Mouse (Mus musculus): ENCODE data around the gene Rara. TPM values are rescaled to one million over a fixed set of nuclear protein-coding genes. Genes with fewer than 3 reads are reported as not detected.
A peak's percentile ranks its signal among the peaks of the same experiment; 100 is the strongest.
"Not testable (repeated sequence)": the region's sequence is repeated elsewhere in the genome, so short reads cannot be mapped to it uniquely, and the experiment has no call there.

Rara gene
- total RNA-seq, 2 experiments from 2014 or later, result 10.5 to 11.6 TPM

DNA sequence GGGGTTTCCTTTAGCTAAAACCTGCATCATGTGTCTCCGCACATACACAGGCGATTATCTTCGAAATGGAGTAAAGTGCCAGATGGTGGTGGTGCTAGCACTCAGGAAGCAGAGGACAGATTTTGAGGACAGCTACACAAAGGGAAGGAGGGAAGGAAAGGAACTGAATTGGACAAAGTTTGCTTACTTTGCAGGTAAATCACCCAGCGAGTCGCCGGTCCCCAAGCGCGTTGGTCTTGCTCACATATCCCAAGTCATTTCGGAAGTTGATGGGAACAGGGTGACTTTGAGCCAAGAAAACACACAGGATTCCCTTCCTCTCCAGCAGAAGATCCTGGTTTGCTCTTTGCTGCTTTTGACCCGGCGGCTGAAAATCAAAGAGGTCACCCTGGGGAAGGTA, 8.6 kb upstream of the Rara start:
- no peak for DNase-seq (ENCODE audit: low spot score in 2 of 2)
- intact Hi-C loops (cut with DNase I), result no loop called here

DNA sequence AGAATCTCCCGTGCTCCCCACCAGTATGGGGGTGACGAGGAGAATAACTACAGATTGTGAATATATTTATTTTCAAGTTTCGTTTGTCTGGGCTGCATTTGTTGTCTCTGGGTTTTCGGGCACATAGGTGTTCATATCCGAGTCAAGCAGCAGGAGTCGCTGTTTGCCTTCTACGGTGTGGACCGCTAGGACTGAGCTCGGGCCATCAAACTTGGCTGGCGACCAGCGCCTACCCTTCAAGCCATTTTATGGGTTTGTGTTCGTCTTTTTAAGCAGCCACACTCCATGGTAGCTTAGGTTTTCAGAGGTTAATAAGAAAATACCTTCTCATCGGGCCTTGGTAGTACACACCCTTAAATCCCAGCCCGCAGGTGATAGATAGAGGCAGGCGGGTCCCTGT, 5.8 kb upstream of the Rara start:
- intact Hi-C loops (cut with DNase I), result loop anchor here (1.0 to 5.0 kb wide), 2 partner anchors 50 to 230 kb away; no protein-coding TSS in a partner anchor

DNA sequence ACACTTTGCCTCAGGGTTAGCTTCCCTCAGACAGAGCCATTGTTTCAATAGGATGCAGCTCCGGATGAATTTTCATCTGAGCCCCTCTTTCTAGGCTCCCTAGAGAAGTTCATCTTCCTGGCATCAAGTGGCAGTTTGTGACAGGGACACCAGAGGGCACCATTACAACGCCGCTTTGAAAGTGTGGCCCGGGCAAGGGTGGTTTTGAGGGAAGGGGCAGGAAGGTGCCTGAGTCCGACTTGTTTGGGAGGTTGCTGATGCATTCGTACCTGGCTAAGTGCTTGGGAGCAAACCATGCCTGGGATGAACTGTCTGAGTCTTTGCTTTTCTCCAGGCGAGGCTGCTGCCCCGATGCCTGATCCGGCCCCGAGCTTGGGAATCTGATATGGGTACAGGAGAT, 5.3 kb upstream of the Rara start:
- intact Hi-C loops (cut with DNase I), result loop anchor here (1.0 to 5.0 kb wide), 2 partner anchors 50 to 230 kb away; no protein-coding TSS in a partner anchor
- not testable (repeated sequence) for DNase-seq (ENCODE audit: low spot score in 2 of 2)

More for the DNA sequence above, 5.8 kb upstream of the Rara start:
- DNase-seq (ENCODE audit: low spot score in 2 of 2), result not testable (repeated sequence)

DNA sequence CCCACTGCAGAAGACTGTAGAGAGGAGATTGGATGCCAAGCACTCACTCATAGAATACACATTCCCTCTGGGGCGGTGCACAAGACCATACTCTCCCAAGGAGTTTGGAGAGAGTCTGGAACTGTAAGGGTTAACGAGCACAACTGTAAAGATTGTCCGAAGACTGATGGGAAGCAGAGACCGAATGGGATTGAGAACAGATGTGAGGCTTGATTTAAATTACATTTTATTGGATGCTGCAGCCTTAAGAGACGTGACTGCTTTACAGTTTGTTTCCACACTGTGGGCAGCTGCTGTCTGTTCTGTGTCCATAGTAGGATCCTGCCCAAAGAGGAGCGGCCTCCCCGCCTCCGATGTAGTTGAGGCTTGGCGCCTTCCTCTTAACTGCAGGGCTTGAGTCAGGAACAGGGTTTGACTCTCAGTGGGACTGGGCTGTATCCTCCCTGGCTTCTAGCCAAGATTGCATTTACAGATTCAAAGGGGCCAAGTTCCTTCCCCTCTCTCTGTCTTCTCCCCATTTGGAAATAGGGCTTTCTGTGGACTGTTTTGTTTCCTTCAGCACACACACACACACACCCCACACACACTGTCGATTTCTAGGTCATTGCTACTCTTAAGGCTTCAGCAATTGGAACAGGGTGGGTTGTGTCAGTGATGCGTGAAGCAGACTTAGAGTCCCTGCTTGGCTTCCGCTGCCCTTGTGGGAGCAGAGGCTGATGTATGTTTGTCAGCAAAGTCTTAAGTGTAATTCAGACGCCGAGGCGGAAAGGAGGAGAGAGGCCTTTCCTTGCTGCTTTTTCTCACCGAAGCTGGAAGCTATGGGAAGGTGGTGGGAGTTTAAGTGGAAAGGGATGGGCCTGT, 4.5 kb upstream of the Rara start:
- DNase-seq (ENCODE audit: low spot score in 2 of 2), result not testable (repeated sequence)
- intact Hi-C loops (cut with DNase I), result loop anchor here (1.0 to 5.0 kb wide), 2 partner anchors 49 to 229 kb away; no protein-coding TSS in a partner anchor

DNA sequence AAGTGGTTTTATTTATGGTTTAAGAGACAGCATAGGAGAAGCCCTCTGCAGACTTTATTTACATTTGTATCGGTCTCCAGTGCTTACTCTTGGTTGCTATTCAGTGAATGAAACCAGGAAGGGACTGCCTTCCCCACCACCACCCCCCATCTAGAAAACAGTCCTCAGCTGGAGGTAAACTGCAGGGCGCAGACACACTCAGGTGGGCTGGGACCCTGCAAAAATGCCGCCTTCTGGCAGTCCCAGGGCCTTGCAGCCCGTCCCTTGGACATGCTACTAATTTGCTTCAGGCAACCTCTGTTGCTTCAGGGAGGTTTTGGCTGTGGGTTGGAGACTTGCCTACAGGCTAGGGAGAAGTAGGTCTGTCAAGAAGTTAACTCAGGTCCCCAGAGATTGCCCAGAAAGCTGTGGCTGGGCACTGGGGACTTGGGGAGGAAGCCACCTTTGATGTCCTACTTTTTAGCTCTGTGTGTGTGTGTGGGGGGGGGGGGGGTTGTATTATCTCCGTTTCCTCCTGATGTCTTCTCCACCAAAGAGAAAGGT, 2.9 kb upstream of the Rara start:
- DNase-seq (ENCODE audit: low spot score in 2 of 2), result no peak
- intact Hi-C loops (cut with DNase I), result loop anchor here (5.0 kb wide), 2 partner anchors 113 to 228 kb away; no protein-coding TSS in a partner anchor

DNA sequence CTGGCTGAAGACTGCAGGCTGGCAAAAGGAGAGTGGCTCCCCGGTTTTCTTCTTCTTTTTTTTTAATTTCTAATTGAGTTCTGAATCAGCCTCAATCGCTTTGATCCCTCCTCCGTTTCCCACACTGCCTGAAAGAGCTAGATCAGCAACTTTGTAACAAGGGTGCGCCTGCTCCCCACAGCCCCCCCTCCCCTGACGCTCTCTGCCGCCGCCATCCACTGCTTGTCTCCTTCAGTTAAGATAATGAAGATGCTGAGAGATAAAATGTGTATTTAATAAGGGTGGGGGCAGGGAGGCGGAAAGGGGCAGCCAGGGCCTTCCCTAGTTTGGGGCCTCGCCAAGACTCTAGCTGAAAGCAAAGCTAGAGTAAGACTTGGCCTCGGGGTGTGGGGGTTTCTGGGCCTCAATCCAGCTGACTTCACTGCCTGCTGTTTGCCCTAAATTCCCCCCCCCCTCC, 2.3 kb upstream of the Rara start:
- intact Hi-C loops (cut with DNase I), result loop anchor here (5.0 kb wide), 1 partner anchor 112 kb away; no protein-coding TSS in a partner anchor
- DNase-seq (ENCODE audit: low spot score in 2 of 2), result no peak

DNA sequence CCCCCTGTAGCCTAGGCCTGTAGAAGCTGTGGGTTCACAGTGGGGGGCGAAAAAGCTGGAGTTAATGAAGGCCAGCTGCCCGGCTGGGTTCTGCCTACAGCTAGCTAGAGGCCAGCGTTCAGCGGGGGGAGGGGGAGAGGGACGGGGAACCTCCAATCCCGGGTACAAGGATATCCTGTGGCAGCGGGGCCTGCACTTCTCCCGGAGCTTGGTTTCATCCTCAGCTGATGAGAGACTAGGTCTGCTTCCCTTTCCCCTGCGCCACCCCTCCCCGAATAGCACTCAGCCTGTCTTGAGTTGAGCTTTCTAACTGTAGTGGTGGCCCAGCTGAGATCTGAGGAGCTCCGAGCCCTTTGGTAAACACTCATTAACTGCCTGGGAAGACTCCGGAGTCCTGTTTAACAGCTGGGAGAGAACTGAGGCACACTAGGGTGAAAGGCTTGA, 1.7 kb upstream of the Rara start:
- intact Hi-C loops (cut with DNase I), result loop anchor here (5.0 kb wide), 1 partner anchor 111 kb away; no protein-coding TSS in a partner anchor
- DNase-seq (ENCODE audit: low spot score in 2 of 2), result no peak

DNA sequence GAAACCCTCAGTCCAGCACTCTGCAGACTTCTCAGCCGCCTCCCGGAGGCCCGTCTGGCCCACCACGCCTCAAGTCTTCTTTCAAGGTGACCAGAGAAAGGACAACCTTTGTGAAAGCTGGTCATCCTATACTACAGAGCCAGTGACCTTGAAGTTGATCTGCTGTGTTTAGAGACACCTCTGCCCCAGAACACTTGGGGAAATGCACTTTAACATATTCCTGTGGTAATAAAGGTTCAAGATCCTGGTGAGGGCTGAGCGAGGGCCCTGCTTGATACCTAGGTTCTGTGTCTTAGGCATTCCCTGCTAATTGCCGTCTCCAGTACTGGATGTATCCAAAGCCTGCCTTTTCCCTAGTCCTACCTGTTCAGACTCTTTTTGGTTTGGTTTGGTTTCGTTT, 1.1 kb upstream of the Rara start:
- intact Hi-C loops (cut with DNase I), result loop anchor here (5.0 kb wide), 1 partner anchor 111 kb away; no protein-coding TSS in a partner anchor
- no peak for DNase-seq (ENCODE audit: low spot score in 2 of 2)

DNA sequence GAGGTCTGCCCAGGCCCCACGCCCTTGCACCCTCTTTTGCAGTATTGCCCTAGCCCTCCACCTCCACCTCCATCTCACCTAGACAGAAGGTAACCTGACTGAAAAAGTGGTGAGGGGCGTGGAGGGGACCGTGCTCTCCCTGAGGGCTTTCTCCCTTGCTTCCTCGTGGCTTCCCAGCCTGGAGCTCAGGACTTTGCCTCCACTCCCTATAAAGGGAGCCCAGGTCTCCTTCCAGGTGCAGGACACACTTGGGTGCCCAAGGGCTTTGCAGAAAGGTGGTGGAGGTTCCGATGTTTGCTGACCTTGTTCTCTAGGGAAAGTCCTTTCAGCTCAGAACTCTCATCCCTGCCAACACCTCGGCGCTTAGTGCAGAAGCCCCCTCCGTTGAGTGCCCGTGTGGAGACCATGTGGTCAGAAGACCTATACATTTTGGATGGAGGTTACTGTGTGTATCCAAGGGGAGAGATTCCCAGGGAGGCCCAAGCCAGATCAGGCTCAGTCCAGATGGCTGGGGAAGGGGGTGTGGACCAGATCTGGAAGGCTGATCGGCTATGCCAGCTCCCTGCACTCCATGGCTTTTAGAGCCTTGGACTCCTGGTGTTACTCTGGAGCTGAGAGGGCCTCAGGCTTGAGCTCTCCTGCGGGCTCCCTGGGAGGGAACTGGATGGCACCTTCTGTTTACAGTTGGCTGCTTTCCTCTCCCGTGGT, 722 bp downstream of the Rara start:
- intact Hi-C loops (cut with DNase I), result loop anchor here (5.0 kb wide), 1 partner anchor 109 kb away; no protein-coding TSS in a partner anchor
- no peak for DNase-seq (ENCODE audit: low spot score in 2 of 2)

DNA sequence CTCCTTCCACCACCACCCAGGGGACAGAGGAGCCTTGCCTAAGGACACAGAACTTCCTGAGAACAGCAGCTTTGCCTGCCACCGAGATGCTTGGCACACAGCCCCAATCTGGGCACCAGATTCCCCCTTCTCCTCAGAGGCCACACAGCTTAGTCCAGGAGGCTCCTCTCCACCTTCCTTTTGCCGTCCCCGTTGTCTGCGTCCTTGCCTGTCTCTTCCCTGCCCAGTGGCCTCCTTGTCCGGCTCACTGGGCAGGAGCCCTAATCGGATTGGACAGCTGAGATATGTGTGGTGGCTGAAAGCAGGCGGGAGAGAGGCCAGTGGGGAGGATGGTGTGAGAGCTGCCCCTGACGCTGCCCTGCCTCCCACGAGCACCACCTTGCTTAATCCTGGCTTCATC, 1.9 kb downstream of the Rara start:
- intact Hi-C loops (cut with DNase I), result loop anchor here (5.0 kb wide), 1 partner anchor 108 kb away; no protein-coding TSS in a partner anchor
- DNase-seq (ENCODE audit: low spot score in 2 of 2), result no peak

DNA sequence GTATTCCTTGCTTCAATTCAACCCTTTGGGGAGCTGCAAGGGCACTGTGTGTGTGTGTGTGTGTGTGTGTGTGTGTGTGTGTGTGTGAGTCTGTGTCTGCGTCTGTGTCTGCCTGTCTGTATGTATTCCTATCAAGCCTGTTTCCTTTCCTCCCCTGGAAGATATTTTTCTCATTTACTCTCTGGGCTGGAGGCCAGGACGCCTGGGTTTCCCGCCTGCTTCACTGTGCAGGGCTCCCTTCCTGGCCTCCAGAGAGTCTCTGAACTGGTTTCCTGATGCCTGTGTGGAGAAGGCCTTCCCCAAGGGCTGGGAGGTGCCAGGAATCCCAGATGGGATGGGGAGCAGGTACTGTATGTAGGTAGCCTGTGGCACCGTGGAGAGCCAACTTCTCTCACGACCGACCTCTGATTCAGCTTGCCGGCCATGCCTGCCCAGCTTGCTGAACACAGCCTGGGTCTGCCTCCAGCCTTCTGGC, 2.5 kb downstream of the Rara start:
- no peak for DNase-seq (ENCODE audit: low spot score in 2 of 2)
- intact Hi-C loops (cut with DNase I), result no loop called here

DNA sequence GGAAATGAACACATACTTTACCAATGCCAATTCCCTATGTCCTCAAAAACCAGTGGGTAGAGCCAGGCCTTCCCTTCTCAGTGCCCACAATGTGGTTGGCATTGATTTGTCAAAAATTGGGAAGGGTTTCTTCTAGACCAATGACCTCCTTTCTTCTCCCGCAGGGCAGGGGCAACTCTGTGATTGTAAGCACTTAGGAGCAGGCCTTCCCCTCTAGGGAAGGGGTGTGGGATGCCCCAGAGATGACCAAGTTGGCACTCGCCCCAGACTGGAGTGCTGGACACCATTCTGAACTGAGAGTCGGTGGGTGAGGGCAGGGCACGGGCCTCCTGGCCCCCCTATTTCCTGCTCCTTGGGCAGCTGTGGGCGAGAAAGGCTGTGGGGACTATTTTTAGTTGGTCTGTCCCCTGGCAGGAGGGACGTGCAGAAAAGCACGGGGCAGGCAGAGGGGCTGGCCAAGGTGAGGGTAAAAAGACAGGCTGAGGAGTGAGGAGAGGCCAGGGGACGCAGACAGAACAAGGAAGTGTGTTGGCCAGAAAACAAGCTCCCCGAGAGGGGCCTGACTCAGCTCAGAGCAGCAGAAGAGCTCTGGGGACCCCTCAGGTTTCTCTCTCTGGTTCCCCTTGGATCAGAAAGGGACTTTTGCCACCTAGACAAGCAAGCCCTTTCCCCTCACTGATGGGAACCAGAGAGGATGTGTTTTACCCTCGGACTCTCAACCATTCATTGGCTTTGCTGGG, 3.3 kb downstream of the Rara start:
- no peak for DNase-seq (ENCODE audit: low spot score in 2 of 2)
- intact Hi-C loops (cut with DNase I), result no loop called here

DNA sequence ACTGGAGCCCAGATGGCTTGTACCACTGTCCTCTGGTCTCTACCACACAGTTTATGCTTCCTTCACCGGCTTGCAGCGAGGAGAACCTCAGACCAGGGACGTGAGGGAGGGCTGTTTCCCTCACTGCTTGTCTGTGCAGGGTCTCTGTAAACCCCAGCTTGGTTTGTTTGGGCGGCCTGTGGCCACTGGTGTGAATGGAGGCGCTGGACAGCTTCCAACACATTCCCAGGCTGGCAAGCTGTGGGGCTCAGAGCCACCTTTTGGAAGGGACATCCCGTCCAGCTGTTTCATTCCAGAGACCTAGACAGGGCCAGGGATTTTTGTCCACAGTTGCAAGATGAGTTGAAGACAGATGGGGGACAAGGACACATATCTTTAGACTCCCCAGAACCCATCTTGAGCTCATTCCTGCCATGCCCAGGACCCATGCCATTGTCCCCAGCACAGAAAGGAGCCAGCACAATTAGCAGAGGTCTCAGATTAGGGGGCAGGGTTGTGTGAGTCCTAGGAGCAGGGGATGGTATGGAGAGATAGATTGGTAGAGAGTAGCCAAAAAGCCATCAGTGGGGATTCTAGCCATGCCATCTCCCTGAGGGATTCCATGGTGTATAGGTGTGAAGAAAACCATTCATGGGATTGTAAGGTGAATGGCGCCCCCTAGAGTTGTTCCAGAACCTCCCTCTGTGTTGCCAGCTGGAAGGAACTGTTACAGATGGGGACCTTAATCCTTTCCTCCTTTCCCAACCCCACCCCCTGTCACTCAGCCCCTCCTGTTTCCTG, 4.1 kb downstream of the Rara start:
- DNase-seq (ENCODE audit: low spot score in 2 of 2), result no peak
- intact Hi-C loops (cut with DNase I), result no loop called here

DNA sequence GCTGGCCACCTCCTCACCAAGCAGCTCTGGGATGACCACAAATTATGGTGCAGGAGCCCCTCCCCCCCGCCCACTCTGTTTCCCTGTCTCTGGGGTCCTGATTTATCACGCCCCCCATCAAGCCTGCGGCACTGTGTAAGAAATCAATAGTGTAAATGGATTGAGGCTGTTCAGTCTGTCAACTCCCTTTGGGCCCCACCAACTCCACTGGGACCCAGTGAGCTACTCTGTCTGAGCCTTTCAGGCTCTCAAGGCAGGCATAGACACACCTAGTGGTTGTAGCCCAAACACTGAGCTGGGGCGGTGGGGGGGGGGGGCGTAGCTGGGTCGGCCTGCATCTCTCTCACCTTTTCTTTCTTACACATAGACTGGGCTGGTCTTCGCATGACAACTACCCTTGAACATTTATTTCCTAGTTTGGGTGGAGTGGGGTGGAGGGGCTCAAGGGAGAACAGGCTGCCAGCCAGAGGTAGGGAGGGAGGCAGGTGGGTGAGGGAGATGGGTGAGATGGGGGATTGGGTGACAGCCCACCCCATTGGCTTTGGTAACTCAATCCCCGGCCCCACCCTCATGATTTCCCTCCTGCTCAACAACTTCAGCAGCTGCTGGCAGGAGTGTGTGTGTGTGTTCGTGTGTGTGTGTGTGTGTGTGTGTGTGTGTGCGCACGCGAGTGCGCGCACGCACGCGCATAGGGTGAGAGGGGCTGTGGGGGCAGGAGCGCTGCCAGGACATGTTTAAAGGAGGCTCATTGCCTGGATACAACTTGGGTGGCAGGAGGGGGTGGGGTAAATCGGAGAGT, 4.9 kb downstream of the Rara start:
- intact Hi-C loops (cut with DNase I), result no loop called here
- DNase-seq (ENCODE audit: low spot score in 2 of 2), result no peak

DNA sequence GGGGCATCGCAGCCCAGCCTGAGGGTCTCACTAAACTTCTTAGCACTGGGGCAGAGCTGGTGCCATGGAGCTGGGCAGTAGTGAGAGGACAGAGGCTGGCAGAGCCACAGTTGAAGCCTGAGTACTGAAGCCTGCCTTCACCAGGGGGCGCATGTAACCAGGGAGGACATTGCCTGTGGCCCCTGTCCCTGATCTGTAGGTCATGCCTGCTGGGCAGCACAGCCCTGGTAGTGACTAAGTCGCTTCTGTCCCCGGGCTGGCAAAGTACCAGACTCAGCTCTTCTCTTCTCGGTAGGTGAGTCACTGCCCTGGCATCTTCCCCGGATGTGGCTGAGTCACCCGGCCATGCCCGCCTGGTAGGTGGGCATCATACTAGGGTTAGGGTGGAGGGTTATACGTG, 5.5 kb downstream of the Rara start:
- DNase-seq (ENCODE audit: low spot score in 2 of 2), result peak in 1 of 2 experiments; percentile 75
- intact Hi-C loops (cut with DNase I), result no loop called here

DNA sequence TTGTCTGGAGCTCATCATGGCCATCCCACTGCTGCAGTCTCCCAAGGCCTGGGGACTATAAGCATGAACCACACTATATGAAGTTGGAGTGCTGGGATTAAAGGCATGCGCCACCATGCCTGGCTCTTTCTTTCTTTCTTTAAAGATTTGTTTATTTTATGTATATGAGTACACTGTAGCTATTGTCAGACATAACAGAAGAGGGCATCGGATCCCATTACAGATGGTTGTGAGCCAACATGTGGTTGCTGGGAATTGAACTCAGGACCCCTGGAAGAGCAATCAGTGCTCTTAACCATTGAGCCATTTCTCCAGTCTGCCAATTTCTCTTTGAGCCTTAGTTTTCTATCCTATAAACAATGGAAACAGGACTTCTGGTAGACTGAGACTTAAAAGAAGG, 6.2 kb downstream of the Rara start:
- intact Hi-C loops (cut with DNase I); DNase-seq (ENCODE audit: low spot score in 2 of 2): not testable (repeated sequence)

DNA sequence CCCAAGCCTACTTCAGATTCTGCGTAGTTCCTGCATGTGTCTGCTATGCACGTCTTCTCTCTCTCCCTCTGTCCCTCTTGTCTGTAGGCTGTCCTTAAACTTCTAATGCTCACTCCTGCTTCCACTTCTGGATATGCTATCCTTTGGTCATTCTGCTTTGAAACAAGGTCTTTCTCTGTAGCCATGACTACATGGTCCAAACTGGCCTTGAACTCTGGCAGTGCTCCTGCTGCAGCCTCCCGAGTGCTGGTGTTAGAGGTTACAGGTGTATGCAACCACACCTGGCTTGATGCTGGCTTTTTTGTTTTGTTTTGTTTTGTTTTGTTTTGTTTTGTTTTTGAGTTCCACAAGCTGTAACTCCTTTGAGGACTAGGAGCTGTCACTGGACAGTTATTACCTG, 6.7 kb downstream of the Rara start:
- DNase-seq (ENCODE audit: low spot score in 2 of 2), result no peak
- intact Hi-C loops (cut with DNase I), result no loop called here

DNA sequence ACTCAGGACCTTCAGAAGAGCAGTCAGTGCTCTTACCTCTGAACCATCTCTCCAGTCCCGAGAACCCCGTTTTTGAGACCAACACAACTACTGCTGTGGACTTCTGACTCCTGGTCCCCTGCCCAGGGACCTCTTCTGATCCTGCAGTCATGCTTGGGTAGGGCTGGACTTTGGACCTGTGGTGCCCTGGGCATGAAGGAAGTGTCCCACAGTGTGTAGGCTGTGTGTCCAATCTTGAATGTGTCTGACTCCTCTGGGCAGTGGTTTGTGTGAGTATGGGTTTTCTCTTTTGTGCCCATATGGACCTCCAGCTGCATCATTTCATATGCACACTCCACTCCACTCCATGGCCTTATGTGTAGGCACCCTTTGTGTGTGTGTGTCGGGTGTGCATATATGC, 7.5 kb downstream of the Rara start:
- no peak for DNase-seq (ENCODE audit: low spot score in 2 of 2)
- intact Hi-C loops (cut with DNase I), result no loop called here
